In the genomic region with DNA sequence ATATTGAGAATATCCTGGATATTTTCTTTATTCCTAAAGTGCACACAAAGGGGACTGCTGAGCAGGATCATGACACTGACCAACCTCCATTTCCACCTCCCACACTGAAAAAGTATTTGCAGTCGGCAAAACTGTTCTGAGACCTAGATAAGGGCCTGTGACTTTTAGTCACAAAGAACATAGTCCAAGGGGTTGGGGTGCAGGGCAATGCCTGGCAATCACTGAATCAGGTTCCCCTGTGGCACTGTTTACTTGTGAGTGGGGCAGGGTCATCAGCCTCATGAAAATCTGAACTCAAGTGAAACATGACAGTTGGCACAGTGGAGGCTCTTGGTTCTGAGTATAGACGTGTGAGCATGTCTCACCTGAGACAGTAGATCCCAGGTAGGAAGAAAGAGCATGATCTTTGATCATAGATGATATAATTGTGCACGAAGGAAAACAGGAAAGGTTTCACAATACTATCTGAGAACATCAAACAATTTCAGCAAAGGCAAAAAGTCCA, we compare ENCODE assay signal across 29 mouse cellular contexts. TPM values are rescaled to one million over a fixed set of nuclear protein-coding genes. Genes with fewer than 3 reads are reported as not detected.
DNase-seq lines count a peak whose midpoint lies in the region; ATAC-seq and TF ChIP-seq lines count a peak whose summit lies in the region.
"Had no signal": no experiment of that assay in that cellular context is flagged by ENCODE, and none has a peak within 500 bp of the region (broad histone marks: within the 10 kb centered on the region; RNA-seq: fewer than 3 reads in every experiment).

No protein-coding gene starts in this region.

- no peak for TF ChIP-seq CTCF in stomach, postnatal 0 days (IDR thresholded peaks at IDR 0.05; ENCODE audit: low read depth)

- H3K9ac ChIP-seq in intestine, embryonic 16.5 days (ENCODE audit: low read depth, low read length): no peak overlapping the region
- no peak overlapping the region for H3K9ac ChIP-seq in intestine, embryonic 15.5 days
- H3K9ac ChIP-seq in liver, embryonic 15.5 days: no peak overlapping the region
- H3K9ac ChIP-seq in liver, embryonic 11.5 days (ENCODE audit: low read depth, low read length): no peak overlapping the region
- no peak overlapping the region for H3K9ac ChIP-seq in liver, embryonic 16.5 days (ENCODE audit: low read depth, low read length)
- H3K9ac ChIP-seq in stomach, postnatal 0 days (ENCODE audit: low read length): no peak overlapping the region
- H3K9ac ChIP-seq: embryonic facial prominence, embryonic 13.5 days; forebrain, embryonic 12.5 days; forebrain, embryonic 15.5 days; heart, embryonic 13.5 days; hindbrain, embryonic 12.5 days; hindbrain, embryonic 15.5 days had no signal

- no peaks in the 10 kb centered on the region for H3K27me3 ChIP-seq in intestine, embryonic 16.5 days (replicated peaks; ENCODE audit: control insufficient read depth, insufficient read depth, low read length)
- H3K27me3 ChIP-seq in intestine, embryonic 15.5 days (replicated peaks): no peaks in the 10 kb centered on the region
- no peaks in the 10 kb centered on the region for H3K27me3 ChIP-seq in liver, embryonic 15.5 days
- H3K27me3 ChIP-seq in liver, embryonic 11.5 days (replicated peaks; ENCODE audit: control insufficient read depth, insufficient read depth, low read length): no peaks in the 10 kb centered on the region
- H3K27me3 ChIP-seq in liver, embryonic 16.5 days (ENCODE audit: control insufficient read depth, insufficient read depth, low read depth, low read length): no peaks in the 10 kb centered on the region
- H3K27me3 ChIP-seq in stomach, postnatal 0 days (ENCODE audit: control insufficient read depth, insufficient read depth, low read length): no peaks in the 10 kb centered on the region
- H3K27me3 ChIP-seq: embryonic facial prominence, embryonic 13.5 days; forebrain, embryonic 12.5 days; forebrain, embryonic 15.5 days; heart, embryonic 13.5 days; hindbrain, embryonic 12.5 days; hindbrain, embryonic 15.5 days; Patski had no signal

- peak overlapping the region; percentile 5; the same call in 1 of the 2 replicates for H3K27ac ChIP-seq in intestine, embryonic 16.5 days (ENCODE audit: low read length)
- H3K27ac ChIP-seq in intestine, embryonic 15.5 days: no peak overlapping the region
- H3K27ac ChIP-seq in liver, embryonic 15.5 days (replicated peaks): peak overlapping the region; percentile 51; the same call in 1 of the 2 replicates
- H3K27ac ChIP-seq in liver, embryonic 11.5 days (ENCODE audit: low read depth, low read length): no peak overlapping the region
- peak overlapping the region; percentile 51 for H3K27ac ChIP-seq in liver, embryonic 16.5 days (ENCODE audit: low read length)
- H3K27ac ChIP-seq in stomach, postnatal 0 days (replicated peaks): no peak overlapping the region; the same call in 1 of the 2 replicates
- H3K27ac ChIP-seq: embryonic facial prominence, embryonic 10.5 days; embryonic facial prominence, embryonic 13.5 days; forebrain, embryonic 12.5 days; forebrain, embryonic 15.5 days; heart, adult 2 months; heart, embryonic 10.5 days; heart, embryonic 13.5 days; hindbrain, embryonic 12.5 days; hindbrain, embryonic 15.5 days had no signal

- ATAC-seq in intestine, embryonic 16.5 days: 0 out of 2 replicates have a peak, but pooled peaks have one; percentile 9
- ATAC-seq in intestine, embryonic 15.5 days: no peak
- peak; percentile 14; the same call in 1 of the 2 replicates for ATAC-seq in liver, embryonic 15.5 days (ENCODE audit: insufficient read depth)
- ATAC-seq in liver, embryonic 11.5 days (replicated peaks; ENCODE audit: low FRiP score): no peak
- ATAC-seq in liver, embryonic 16.5 days (ENCODE audit: low read depth): peak; percentile 43
- ATAC-seq in stomach, postnatal 0 days (ENCODE audit: low FRiP score, low TSS enrichment): 0 out of 2 replicates have a peak, but pooled peaks have one; percentile 22
- ATAC-seq: forebrain, embryonic 15.5 days; Patski had no signal

- H3K9me3 ChIP-seq in intestine, embryonic 16.5 days (ENCODE audit: control insufficient read depth, low read length): no peaks in the 10 kb centered on the region
- no peaks in the 10 kb centered on the region for H3K9me3 ChIP-seq in intestine, embryonic 15.5 days
- no peaks in the 10 kb centered on the region for H3K9me3 ChIP-seq in liver, embryonic 15.5 days (replicated peaks)
- no peaks in the 10 kb centered on the region for H3K9me3 ChIP-seq in liver, embryonic 11.5 days (ENCODE audit: control insufficient read depth, low read length)
- no peaks in the 10 kb centered on the region for H3K9me3 ChIP-seq in liver, embryonic 16.5 days (replicated peaks; ENCODE audit: control insufficient read depth, low read length)
- no peaks in the 10 kb centered on the region for H3K9me3 ChIP-seq in stomach, postnatal 0 days (ENCODE audit: control insufficient read depth, low read length)
- H3K9me3 ChIP-seq: embryonic facial prominence, embryonic 10.5 days; embryonic facial prominence, embryonic 13.5 days; forebrain, embryonic 12.5 days; forebrain, embryonic 15.5 days; G1E; heart, embryonic 10.5 days; heart, embryonic 13.5 days; hindbrain, embryonic 12.5 days; hindbrain, embryonic 15.5 days had no signal

- H3K36me3 ChIP-seq in intestine, embryonic 16.5 days (ENCODE audit: control insufficient read depth, insufficient read depth, low read length): no peaks in the 10 kb centered on the region
- no peaks in the 10 kb centered on the region for H3K36me3 ChIP-seq in intestine, embryonic 15.5 days
- H3K36me3 ChIP-seq in liver, embryonic 15.5 days (replicated peaks): no peaks in the 10 kb centered on the region
- no peaks in the 10 kb centered on the region for H3K36me3 ChIP-seq in liver, embryonic 11.5 days (ENCODE audit: control insufficient read depth, insufficient read depth, low read length)
- no peaks in the 10 kb centered on the region for H3K36me3 ChIP-seq in liver, embryonic 16.5 days (ENCODE audit: control insufficient read depth, insufficient read depth)
- H3K36me3 ChIP-seq in stomach, postnatal 0 days (ENCODE audit: control insufficient read depth, insufficient read depth, low read length): no peaks in the 10 kb centered on the region
- H3K36me3 ChIP-seq: embryonic facial prominence, embryonic 10.5 days; embryonic facial prominence, embryonic 13.5 days; forebrain, embryonic 12.5 days; forebrain, embryonic 15.5 days; G1E; heart, embryonic 10.5 days; heart, embryonic 13.5 days; hindbrain, embryonic 12.5 days; hindbrain, embryonic 15.5 days had no signal

- 55% methylated on average over 3 of the region's 3 CpGs for WGBS in intestine, embryonic 16.5 days
- WGBS in intestine, embryonic 15.5 days: 62% methylated on average over 3 of the region's 3 CpGs
- WGBS in liver, embryonic 15.5 days (ENCODE audit: insufficient replicate concordance): 42% methylated on average over 3 of the region's 3 CpGs
- 60% methylated on average over 3 of the region's 3 CpGs for WGBS in liver, embryonic 11.5 days
- WGBS in liver, embryonic 16.5 days (ENCODE audit: insufficient replicate concordance): 34% methylated on average over 3 of the region's 3 CpGs
- 54% methylated on average over 3 of the region's 3 CpGs for WGBS in stomach, postnatal 0 days

- TF ChIP-seq EP300 in stomach, postnatal 0 days (optimal IDR thresholded peaks at IDR 0.05): no peak

- no peak overlapping the region for H3K4me3 ChIP-seq in intestine, embryonic 16.5 days (ENCODE audit: low read length)
- H3K4me3 ChIP-seq in intestine, embryonic 15.5 days (replicated peaks): no peak overlapping the region
- H3K4me3 ChIP-seq in liver, embryonic 15.5 days (replicated peaks): no peak overlapping the region
- no peak overlapping the region for H3K4me3 ChIP-seq in liver, embryonic 11.5 days (ENCODE audit: low read depth, low read length)
- H3K4me3 ChIP-seq in liver, embryonic 16.5 days (ENCODE audit: low read depth, low read length): no peak overlapping the region
- no peak overlapping the region for H3K4me3 ChIP-seq in stomach, postnatal 0 days (ENCODE audit: low read depth, low read length)
- H3K4me3 ChIP-seq: embryonic facial prominence, embryonic 10.5 days; embryonic facial prominence, embryonic 13.5 days; erythroblast, embryonic 14.5 days; forebrain, embryonic 12.5 days; forebrain, embryonic 15.5 days; heart, adult 2 months; heart, embryonic 10.5 days; heart, embryonic 13.5 days; hindbrain, embryonic 12.5 days; hindbrain, embryonic 15.5 days had no signal

- H3K4me1 ChIP-seq in intestine, embryonic 16.5 days (ENCODE audit: control insufficient read depth, insufficient read depth, low read length): peaks cover 11% of the 10 kb centered on the region
- 0 out of 2 replicates have a peak, but pooled peaks cover 2% of the 10 kb centered on the region for H3K4me1 ChIP-seq in intestine, embryonic 15.5 days (replicated peaks)
- no peaks in the 10 kb centered on the region for H3K4me1 ChIP-seq in liver, embryonic 15.5 days (replicated peaks)
- no peaks in the 10 kb centered on the region for H3K4me1 ChIP-seq in liver, embryonic 11.5 days (replicated peaks; ENCODE audit: control insufficient read depth, insufficient read depth, low read length)
- no peaks in the 10 kb centered on the region for H3K4me1 ChIP-seq in liver, embryonic 16.5 days (ENCODE audit: control insufficient read depth, low read depth, low read length)
- H3K4me1 ChIP-seq in stomach, postnatal 0 days (replicated peaks; ENCODE audit: control insufficient read depth, insufficient read depth): no peaks in the 10 kb centered on the region
- H3K4me1 ChIP-seq: embryonic facial prominence, embryonic 10.5 days; embryonic facial prominence, embryonic 13.5 days; forebrain, embryonic 12.5 days; forebrain, embryonic 15.5 days; heart, embryonic 10.5 days; heart, embryonic 13.5 days; hindbrain, embryonic 12.5 days; hindbrain, embryonic 15.5 days had no signal

- no peak for DNase-seq in liver, embryonic 11.5 days (ENCODE audit: low spot score)
- peak; percentile 33 for DNase-seq in stomach, postnatal 0 days (ENCODE audit: low spot score)
- DNase-seq in urinary bladder, postnatal 4 days (ENCODE audit: low spot score in 2 of 2): no peak
- DNase-seq: adrenal gland, postnatal 10 days; adrenal gland, postnatal 36 days; B cell, adult 2 months; cerebellum, adult 18-20 months; cerebellum, adult 9-11 months; cerebellum, postnatal 25 days; embryo, embryonic 11 days; gastrocnemius, postnatal 25 days; heart, adult 2 months had no signal

- H3K4me2 ChIP-seq in intestine, embryonic 16.5 days (ENCODE audit: low read depth, low read length): no peak overlapping the region
- H3K4me2 ChIP-seq in intestine, embryonic 15.5 days (replicated peaks): no peak overlapping the region
- no peak overlapping the region for H3K4me2 ChIP-seq in liver, embryonic 15.5 days
- H3K4me2 ChIP-seq in liver, embryonic 11.5 days: no peak overlapping the region
- H3K4me2 ChIP-seq in liver, embryonic 16.5 days (ENCODE audit: low read depth, low read length): no peak overlapping the region
- H3K4me2 ChIP-seq in stomach, postnatal 0 days (replicated peaks; ENCODE audit: low read depth): no peak overlapping the region
- H3K4me2 ChIP-seq: embryonic facial prominence, embryonic 13.5 days; forebrain, embryonic 12.5 days; forebrain, embryonic 15.5 days; heart, embryonic 13.5 days; hindbrain, embryonic 12.5 days; hindbrain, embryonic 15.5 days had no signal

RNA-seq across cellular contexts. Expression of a gene that starts 1.9 kb away (rescaled TPM):
- polyA plus RNA-seq in intestine, embryonic 16.5 days (2015; fragmentation: Nextera tagmentation; extraction: Ambion mirVana): 25.5 and 40.5 TPM in 2 replicates
- polyA plus RNA-seq in intestine, embryonic 15.5 days (2015; fragmentation: Nextera tagmentation; extraction: Ambion mirVana): 12.0 and 16.3 TPM in 2 replicates
- 61.1 and 109 TPM in 2 replicates for polyA plus RNA-seq in liver, embryonic 15.5 days (2015; fragmentation: Nextera tagmentation; extraction: Ambion mirVana)
- polyA plus RNA-seq in liver, embryonic 11.5 days (2014; fragmentation: Nextera tagmentation; extraction: Ambion mirVana): 0.62 and 1.3 TPM in 2 replicates
- 141 and 169 TPM in 2 replicates for polyA plus RNA-seq in liver, embryonic 16.5 days (2015; fragmentation: Nextera tagmentation; extraction: Ambion mirVana)
- 18.4 and 19.2 TPM in 2 replicates for polyA plus RNA-seq in stomach, postnatal 0 days (2015; fragmentation: Nextera tagmentation; extraction: Ambion mirVana)
- polyA plus RNA-seq: embryonic facial prominence, embryonic 10.5 days; embryonic facial prominence, embryonic 13.5 days; erythroblast, embryonic 14.5 days; forebrain, embryonic 12.5 days; forebrain, embryonic 15.5 days; G1E; heart, adult 2 months; heart, embryonic 13.5 days; hindbrain, embryonic 12.5 days; hindbrain, embryonic 15.5 days; Patski had no signal

RNA-seq across cellular contexts. Expression of a gene that starts 32.0 kb away (rescaled TPM):
- polyA plus RNA-seq in intestine, embryonic 16.5 days (2015; fragmentation: Nextera tagmentation; extraction: Ambion mirVana): 0.07 TPM in 1 of 2 replicates, not detected in the other
- not detected in 2 replicates for polyA plus RNA-seq in intestine, embryonic 15.5 days (2015; fragmentation: Nextera tagmentation; extraction: Ambion mirVana)
- 0.13 TPM in 2 replicates for polyA plus RNA-seq in liver, embryonic 15.5 days (2015; fragmentation: Nextera tagmentation; extraction: Ambion mirVana)
- polyA plus RNA-seq in liver, embryonic 11.5 days (2014; fragmentation: Nextera tagmentation; extraction: Ambion mirVana): not detected in 2 replicates
- 0.07 and 0.11 TPM in 2 replicates for polyA plus RNA-seq in liver, embryonic 16.5 days (2015; fragmentation: Nextera tagmentation; extraction: Ambion mirVana)
- not detected in 2 replicates for polyA plus RNA-seq in stomach, postnatal 0 days (2015; fragmentation: Nextera tagmentation; extraction: Ambion mirVana)
- polyA plus RNA-seq: embryonic facial prominence, embryonic 10.5 days; embryonic facial prominence, embryonic 13.5 days; erythroblast, embryonic 14.5 days; forebrain, embryonic 12.5 days; forebrain, embryonic 15.5 days; G1E; gonadal fat pad, adult 2 months; heart, adult 2 months; heart, embryonic 10.5 days; heart, embryonic 13.5 days; heart, embryonic 16.5 days; hindbrain, embryonic 12.5 days; hindbrain, embryonic 15.5 days; Patski had no signal

Comparison
In these comparisons a context has a peak if more than half of its experiments do, and no peak if none do; other contexts are left out.
1. ATAC-seq: peak in intestine, embryonic 16.5 days (single experiment), liver, embryonic 15.5 days (single experiment), liver, embryonic 16.5 days (single experiment) and stomach, postnatal 0 days (single experiment); none in intestine, embryonic 15.5 days (single experiment) and liver, embryonic 11.5 days (single experiment).
2. H3K27ac ChIP-seq: peak in intestine, embryonic 16.5 days (single experiment), liver, embryonic 15.5 days (single experiment) and liver, embryonic 16.5 days (single experiment); none in intestine, embryonic 15.5 days (single experiment), liver, embryonic 11.5 days (single experiment) and stomach, postnatal 0 days (single experiment).